Mouse (Mus musculus) megakaryocyte, embryonic 14.5 days (primary cell): ENCODE data around the gene Celf5. TPM values are rescaled to one million over a fixed set of nuclear protein-coding genes. Genes with fewer than 3 reads are reported as not detected.
A peak's percentile ranks its signal among the peaks of the same experiment; 100 is the strongest.

Experiments used
- H3K27me3 ChIP-seq: replicated peaks from 2 replicates; pipeline ENCODE3; 2012; ENCODE audit warnings: inconsistent platforms
- H3K36me3 ChIP-seq: replicated peaks from 2 replicates; pipeline ENCODE3; 2012; ENCODE audit warnings: low read length, inconsistent platforms, mixed read lengths
- H3K4me1 ChIP-seq: 2 replicates; pipeline ENCODE4 v1.6.1; 2012; ENCODE audit warnings: inconsistent platforms
- H3K4me3 ChIP-seq: replicated peaks from 2 replicates; pipeline ENCODE3; 2012; ENCODE audit warnings: moderate library complexity, mild to moderate bottlenecking, inconsistent platforms
- H3K9me3 ChIP-seq: 2 replicates; pipeline ENCODE4 v1.6.1; 2012; ENCODE audit warnings: inconsistent platforms
- FLI1 ChIP-seq: IDR thresholded peaks from 2 replicates; pipeline ENCODE4 v1.6.1; 2012; ENCODE audit warnings: low read length, inconsistent platforms, mixed read lengths
- GATA1 ChIP-seq: IDR thresholded peaks from 3 replicates; pipeline ENCODE4 v1.6.1; 2012; ENCODE audit warnings: mixed read lengths, low read length, inconsistent platforms, borderline replicate concordance
- polyA plus RNA-seq: library from polyadenylated mRNA; stranded (reverse); fragments of >175 nt; gene quantifications from 2 replicates; pipeline ENCODE4 v1.2.3, GENCODE M21; 2012; ENCODE audit warnings: low replicate concordance; ENCODE audit not compliant: insufficient read depth

Gene Celf5
- polyA plus RNA-seq, 1 experiment: 1.3 TPM

GRCm38 (mm10) chr10:81417227-81418215 lies 65.0 kb downstream of the Celf5 start:
- H3K36me3 ChIP-seq: peaks cover 83% of the 10 kb centered on the region
- no peaks in the 10 kb centered on the region for H3K9me3 ChIP-seq
- no peak overlapping the region for H3K4me3 ChIP-seq
- TF ChIP-seq GATA1 (no peak), FLI1 (no peak)
- H3K4me1 ChIP-seq: peaks cover 91% of the 10 kb centered on the region
- peaks cover 5% of the 10 kb centered on the region for H3K27me3 ChIP-seq

DNA sequence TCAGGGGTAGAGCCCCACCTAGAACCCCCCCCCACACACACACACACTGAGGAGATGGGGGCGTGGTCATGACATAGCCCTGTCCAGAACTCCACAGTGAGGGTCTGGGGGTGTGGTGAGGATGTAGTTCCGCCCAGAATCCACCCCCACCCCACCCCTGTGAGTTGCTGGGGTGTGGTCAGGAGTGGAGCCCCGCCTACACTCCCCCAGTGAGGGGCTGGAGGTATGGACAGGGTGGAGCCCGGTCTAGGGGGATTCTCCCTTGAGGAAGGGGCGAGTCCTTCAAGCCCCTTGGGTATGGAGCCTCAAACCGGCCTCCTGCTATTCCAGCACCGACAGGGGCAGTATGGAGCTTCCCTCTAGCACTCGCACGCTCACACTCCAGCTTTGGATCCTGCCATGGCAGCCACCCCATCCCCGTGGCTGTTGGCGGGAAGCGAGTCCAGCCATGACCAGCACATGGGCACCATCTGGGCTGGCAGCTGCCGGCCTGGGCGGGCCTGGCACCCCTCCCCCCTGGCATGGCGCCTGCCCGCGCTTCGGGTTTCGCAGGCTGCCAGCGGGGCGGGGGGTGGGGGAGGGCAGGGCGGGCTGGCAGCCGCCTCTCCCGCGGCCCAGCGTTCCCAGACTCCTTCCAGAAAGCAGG lies 65.8 kb downstream of the Celf5 start:
- H3K9me3 ChIP-seq: no peaks in the 10 kb centered on the region
- H3K4me3 ChIP-seq: no peak overlapping the region
- H3K27me3 ChIP-seq: peaks cover 1% of the 10 kb centered on the region
- H3K36me3 ChIP-seq: peaks cover 92% of the 10 kb centered on the region
- H3K4me1 ChIP-seq: peaks cover 92% of the 10 kb centered on the region
- TF ChIP-seq FLI1: no peak
- TF ChIP-seq GATA1: no peak

DNA sequence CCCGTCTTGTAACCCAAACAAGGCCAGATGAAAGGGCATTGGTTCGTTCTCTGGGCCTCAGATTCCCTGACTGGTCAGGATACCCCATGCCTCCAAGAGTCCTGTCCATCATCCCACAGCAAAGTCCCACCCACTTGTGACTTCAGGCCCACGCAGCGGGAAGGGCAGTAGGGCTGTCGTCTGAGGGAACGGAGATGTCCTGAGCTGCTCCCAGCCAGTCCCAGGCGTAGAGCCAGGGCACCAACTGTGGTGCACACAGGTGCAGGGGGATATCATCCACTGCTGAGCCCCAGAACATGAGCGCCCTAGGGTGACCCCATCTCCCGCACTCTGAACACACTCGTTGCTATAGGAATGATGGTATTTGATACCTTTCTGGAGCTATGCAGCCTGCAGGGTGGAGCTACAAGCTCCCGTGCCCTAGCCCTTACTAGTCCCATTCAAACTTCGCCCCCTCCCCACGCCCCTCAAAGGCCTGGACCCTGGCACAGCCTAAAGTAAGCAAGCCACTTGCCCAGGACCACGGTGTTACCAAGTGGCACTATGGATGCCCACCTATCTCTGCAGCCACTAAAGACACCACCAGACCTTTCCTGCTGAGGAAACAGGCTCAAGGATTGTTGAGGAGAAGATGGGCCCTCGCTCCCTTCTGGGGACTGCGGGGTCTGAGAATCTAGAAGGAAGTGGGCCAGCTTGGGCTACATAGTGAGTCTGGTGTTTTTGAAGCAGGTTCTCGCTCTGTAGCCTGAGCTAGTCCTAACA lies 66.8 kb downstream of the Celf5 start:
- peaks cover 95% of the 10 kb centered on the region for H3K4me1 ChIP-seq
- peaks cover 91% of the 10 kb centered on the region for H3K36me3 ChIP-seq
- no peaks in the 10 kb centered on the region for H3K27me3 ChIP-seq
- TF ChIP-seq GATA1 (no peak), FLI1 (no peak)
- no peak overlapping the region for H3K4me3 ChIP-seq
- no peaks in the 10 kb centered on the region for H3K9me3 ChIP-seq

DNA sequence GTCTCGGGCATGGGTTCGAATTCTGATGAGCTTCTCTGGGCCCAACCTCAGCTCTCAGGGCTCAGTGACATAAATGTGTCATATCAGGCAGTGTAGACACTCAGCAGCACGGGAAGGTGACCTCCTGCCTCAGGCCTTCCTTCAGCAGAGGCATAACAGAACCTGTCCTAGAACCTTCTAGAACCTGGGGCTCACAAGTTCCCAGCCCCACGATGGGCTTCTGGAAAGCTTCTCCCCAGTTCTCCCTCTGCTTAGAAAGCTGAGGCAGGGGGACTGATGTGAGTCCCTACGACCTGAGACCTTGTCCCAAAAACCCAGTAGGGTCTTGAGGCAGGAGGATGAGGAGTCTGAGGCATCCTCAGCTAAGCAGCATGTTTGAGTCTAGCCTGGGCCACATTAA lies 67.4 kb downstream of the Celf5 start:
- TF ChIP-seq FLI1 (no peak), GATA1 (no peak)
- Histone ChIP-seq H3K9me3 (no peaks in the 10 kb centered on the region), H3K27me3 (no peaks in the 10 kb centered on the region), H3K36me3 (peaks cover 86% of the 10 kb centered on the region), H3K4me3 (no peak overlapping the region), H3K4me1 (peaks cover 95% of the 10 kb centered on the region)

- no peak overlapping the region for H3K4me3 ChIP-seq
- H3K9me3 ChIP-seq: no peaks in the 10 kb centered on the region
- peaks cover 95% of the 10 kb centered on the region for H3K4me1 ChIP-seq
- peaks cover 81% of the 10 kb centered on the region for H3K36me3 ChIP-seq
- TF ChIP-seq FLI1 (no peak), GATA1 (no peak)
- H3K27me3 ChIP-seq: no peaks in the 10 kb centered on the region
Observed at GRCm38 (mm10) chr10:81414682-81415081, 67.8 kb downstream of the Celf5 start.

- no peaks in the 10 kb centered on the region for H3K9me3 ChIP-seq
- H3K4me1 ChIP-seq: peaks cover 95% of the 10 kb centered on the region
- no peaks in the 10 kb centered on the region for H3K27me3 ChIP-seq
- peaks cover 70% of the 10 kb centered on the region for H3K36me3 ChIP-seq
- TF ChIP-seq GATA1 (no peak), FLI1 (no peak)
- H3K4me3 ChIP-seq: peak overlapping the region; percentile 80
Observed at GRCm38 (mm10) chr10:81413310-81414261, 68.9 kb downstream of the Celf5 start.

DNA sequence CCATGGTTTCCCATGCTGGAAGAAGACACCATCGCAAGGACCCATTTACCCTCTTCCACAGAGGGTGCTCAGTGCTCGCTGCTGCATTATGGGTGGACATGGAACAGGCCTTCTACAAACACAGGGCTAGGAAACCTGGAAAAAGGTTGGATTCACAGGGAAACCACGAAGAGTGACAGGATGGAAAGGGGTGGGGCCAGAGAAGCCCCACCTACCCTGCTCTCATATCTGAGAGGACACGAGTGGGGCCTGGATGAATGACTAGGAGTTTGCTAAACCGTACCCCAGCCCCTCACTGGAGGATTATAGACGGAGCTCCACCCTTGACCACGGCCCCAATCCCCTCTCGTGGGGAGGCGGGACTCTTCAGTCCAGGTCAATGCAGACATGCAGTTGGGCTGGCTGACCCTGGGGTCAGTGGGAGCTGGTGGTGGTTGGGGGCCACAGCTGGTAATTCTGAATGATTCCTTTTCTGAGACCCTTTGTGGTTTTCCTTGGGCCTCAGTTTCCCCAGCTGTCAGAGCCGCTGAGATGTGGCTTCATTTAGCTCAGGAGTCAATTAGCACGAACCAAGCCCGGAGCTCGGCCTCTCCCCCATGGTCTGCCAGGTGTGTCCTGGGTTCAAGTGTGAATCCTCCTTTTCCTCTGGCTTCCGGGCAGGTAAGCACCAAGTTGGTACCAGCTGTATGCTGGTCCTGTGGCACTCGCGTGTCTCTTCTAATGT lies 69.8 kb downstream of the Celf5 start:
- Histone ChIP-seq H3K4me1 (peaks cover 96% of the 10 kb centered on the region), H3K9me3 (no peaks in the 10 kb centered on the region), H3K4me3 (no peak overlapping the region), H3K27me3 (no peaks in the 10 kb centered on the region), H3K36me3 (peaks cover 70% of the 10 kb centered on the region)
- TF ChIP-seq FLI1 (no peak), GATA1 (no peak)
